Mouse (Mus musculus) adrenal gland, postnatal 10 days (tissue): Measurements from ENCODE around the gene Gpc6. TPM values are rescaled to one million over a fixed set of nuclear protein-coding genes. Genes with fewer than 3 reads are reported as not detected.

Source experiments
- DNase-seq: peaks from one replicate; pipeline ENCODE4 v3.0.0; 2021; ENCODE audit warnings: mixed read lengths
- total RNA-seq, 2 experiments: library from RNA; stranded (reverse); gene quantifications; 2 replicates each; pipeline ENCODE4 v1.2.3; 2021

The Gpc6 gene
- total RNA-seq, 2 experiments from 2014 or later, result 18.9 to 19.9 TPM

- no peak for DNase-seq
Observed at GRCm38 (mm10) chr14:117800399-117800798, 875.3 kb downstream of the Gpc6 start.

GRCm38 (mm10) chr14:117807846-117808245, 882.7 kb downstream of the Gpc6 start:
- no peak for DNase-seq

GRCm38 (mm10) chr14:117808326-117808725, 883.2 kb downstream of the Gpc6 start:
- no peak for DNase-seq

- DNase-seq, result no peak
Observed at GRCm38 (mm10) chr14:117810321-117811270, 885.5 kb downstream of the Gpc6 start.

- no peak for DNase-seq
Observed at GRCm38 (mm10) chr14:117813473-117813872, 888.4 kb downstream of the Gpc6 start.

GRCm38 (mm10) chr14:117816008-117816407, 890.9 kb downstream of the Gpc6 start:
- DNase-seq, result no peak

- DNase-seq, result no peak
Observed at GRCm38 (mm10) chr14:117816706-117817105, 891.6 kb downstream of the Gpc6 start.

GRCm38 (mm10) chr14:117817196-117817595, 892.1 kb downstream of the Gpc6 start:
- DNase-seq, result no peak

- DNase-seq, result peak; percentile 71
Observed at GRCm38 (mm10) chr14:117824491-117824890, 899.4 kb downstream of the Gpc6 start.

- no peak for DNase-seq
Observed at GRCm38 (mm10) chr14:117826294-117827046, 901.4 kb downstream of the Gpc6 start.

- no peak for DNase-seq
Observed at GRCm38 (mm10) chr14:117831267-117831666, 906.2 kb downstream of the Gpc6 start.

GRCm38 (mm10) chr14:117831731-117832130, 906.6 kb downstream of the Gpc6 start:
- peak; percentile 72 for DNase-seq

GRCm38 (mm10) chr14:117835506-117835905, 910.4 kb downstream of the Gpc6 start:
- no peak for DNase-seq

- DNase-seq, result no peak
Observed at GRCm38 (mm10) chr14:117837021-117837420, 911.9 kb downstream of the Gpc6 start.

- DNase-seq, result no peak
Observed at GRCm38 (mm10) chr14:117837715-117838114, 912.6 kb downstream of the Gpc6 start.

- no peak for DNase-seq
Observed at GRCm38 (mm10) chr14:117841211-117841610, 916.1 kb downstream of the Gpc6 start.

GRCm38 (mm10) chr14:117841797-117842553, 916.9 kb downstream of the Gpc6 start:
- peak; percentile 38 for DNase-seq

GRCm38 (mm10) chr14:117849591-117850505, 924.7 kb downstream of the Gpc6 start:
- no peak for DNase-seq

- DNase-seq, result no peak
Observed at GRCm38 (mm10) chr14:117852266-117852665, 927.2 kb downstream of the Gpc6 start.

GRCm38 (mm10) chr14:117852842-117853241, 927.7 kb downstream of the Gpc6 start:
- DNase-seq, result no peak

- no peak for DNase-seq
Observed at GRCm38 (mm10) chr14:117854498-117854897, 929.4 kb downstream of the Gpc6 start.
